Mouse (Mus musculus): ENCODE results near the gene Coro1b. TPM values are rescaled to one million over a fixed set of nuclear protein-coding genes. Genes with fewer than 3 reads are reported as not detected.

Gene Coro1b
- polyA plus RNA-seq, 1 experiment, result 238 TPM

GRCm38 (mm10) chr19:4139446-4139845 is 9.0 kb upstream of the Coro1b start, which contains the start of gene Gpr152:
TSS of gene Gpr152 (plus strand) at chr19:4139787.
- Histone ChIP-seq H3K4me2 (ENCODE audit: low read depth) (no peak within 1 kb of the TSS), H3K79me2 (ENCODE audit: control insufficient read depth, insufficient read depth) (no peaks in the 10 kb centered on the region), H3ac (ENCODE audit: control insufficient read depth, insufficient read length) (no peak within 1 kb of the TSS), H3K36me3 (ENCODE audit: control insufficient read depth, insufficient read depth) (no peaks in the 10 kb centered on the region), H3K4me3 (no peak within 1 kb of the TSS), H3K27me3 (ENCODE audit: control insufficient read depth, insufficient read depth, insufficient read length) (no peaks in the 10 kb centered on the region)
- TF ChIP-seq TCF12 (IDR thresholded peaks at IDR 0.05; ENCODE audit: insufficient read depth, poor library complexity, severe bottlenecking) (no peak), CEBPB (IDR thresholded peaks at IDR 0.05; ENCODE audit: insufficient read depth, poor library complexity, severe bottlenecking) (no peak), USF1 (IDR thresholded peaks at IDR 0.05; ENCODE audit: low read depth) (no peak), MAX (IDR thresholded peaks at IDR 0.05; ENCODE audit: low read depth) (no peak), POLR2AphosphoS2 (IDR thresholded peaks at IDR 0.05; ENCODE audit: insufficient read length, low read depth) (no peak), E2F4 (IDR thresholded peaks at IDR 0.05; ENCODE audit: insufficient read depth) (no peak), POLR2A (IDR thresholded peaks at IDR 0.05; ENCODE audit: insufficient read length, low read depth) (no peak), MYOG (IDR thresholded peaks at IDR 0.05; ENCODE audit: control insufficient read depth in 1 of 3, insufficient read depth in 1 of 3, insufficient read length in 2 of 3, low read depth in 2 of 3) (no peak), MYOD1 (IDR thresholded peaks at IDR 0.05; ENCODE audit: control insufficient read depth in 1 of 3, insufficient read length in 2 of 3, low read depth in 2 of 3) (no peak), TCF3 (IDR thresholded peaks at IDR 0.05; ENCODE audit: insufficient read length, low read depth) (no peak)

- no peak overlapping the region for H3K4me3 ChIP-seq
- H3ac ChIP-seq (ENCODE audit: control insufficient read depth, insufficient read length), result no peak overlapping the region
- TF ChIP-seq TCF3 (IDR thresholded peaks at IDR 0.05; ENCODE audit: insufficient read length, low read depth) (no peak), E2F4 (IDR thresholded peaks at IDR 0.05; ENCODE audit: insufficient read depth) (no peak), CEBPB (IDR thresholded peaks at IDR 0.05; ENCODE audit: insufficient read depth, poor library complexity, severe bottlenecking) (no peak), MYOD1 (IDR thresholded peaks at IDR 0.05; ENCODE audit: control insufficient read depth in 1 of 3, insufficient read length in 2 of 3, low read depth in 2 of 3) (no peak), MYOG (IDR thresholded peaks at IDR 0.05; ENCODE audit: control insufficient read depth in 1 of 3, insufficient read depth in 1 of 3, insufficient read length in 2 of 3, low read depth in 2 of 3) (no peak), USF1 (IDR thresholded peaks at IDR 0.05; ENCODE audit: low read depth) (no peak), MAX (IDR thresholded peaks at IDR 0.05; ENCODE audit: low read depth) (no peak), TCF12 (IDR thresholded peaks at IDR 0.05; ENCODE audit: insufficient read depth, poor library complexity, severe bottlenecking) (no peak), POLR2AphosphoS2 (IDR thresholded peaks at IDR 0.05; ENCODE audit: insufficient read length, low read depth) (no peak), REST (IDR thresholded peaks at IDR 0.05; ENCODE audit: insufficient read depth, insufficient read length) (no peak), SRF (IDR thresholded peaks at IDR 0.05; ENCODE audit: control insufficient read depth, insufficient read length, low read depth) (no peak), POLR2A (IDR thresholded peaks at IDR 0.05; ENCODE audit: insufficient read length, low read depth) (no peak)
- no peaks in the 10 kb centered on the region for H3K27me3 ChIP-seq (ENCODE audit: control insufficient read depth, insufficient read depth, insufficient read length)
- no peaks in the 10 kb centered on the region for H3K79me2 ChIP-seq (ENCODE audit: control insufficient read depth, insufficient read depth)
- no peak overlapping the region for H3K4me2 ChIP-seq (ENCODE audit: low read depth)
- no peaks in the 10 kb centered on the region for H3K36me3 ChIP-seq (ENCODE audit: control insufficient read depth, insufficient read depth)
These were observed 8.3 kb upstream of the Coro1b start for GRCm38 (mm10) chr19:4140147-4140546.

- no peak for TF ChIP-seq POLR2AphosphoS2 (IDR thresholded peaks at IDR 0.05; ENCODE audit: insufficient read length, low read depth)
- TF ChIP-seq REST (IDR thresholded peaks at IDR 0.05; ENCODE audit: insufficient read depth, insufficient read length), result no peak
- TF ChIP-seq USF1 (IDR thresholded peaks at IDR 0.05; ENCODE audit: low read depth), result no peak
- no peak for TF ChIP-seq MAX (IDR thresholded peaks at IDR 0.05; ENCODE audit: low read depth)
- TF ChIP-seq E2F4 (IDR thresholded peaks at IDR 0.05; ENCODE audit: insufficient read depth), result no peak
- TF ChIP-seq TCF3 (IDR thresholded peaks at IDR 0.05; ENCODE audit: insufficient read length, low read depth), result no peak
- TF ChIP-seq TCF12 (IDR thresholded peaks at IDR 0.05; ENCODE audit: insufficient read depth, poor library complexity, severe bottlenecking), result no peak
- TF ChIP-seq POLR2A (IDR thresholded peaks at IDR 0.05; ENCODE audit: insufficient read length, low read depth), result no peak
- TF ChIP-seq CEBPB (IDR thresholded peaks at IDR 0.05; ENCODE audit: insufficient read depth, poor library complexity, severe bottlenecking), result no peak
- no peak for TF ChIP-seq SRF (IDR thresholded peaks at IDR 0.05; ENCODE audit: control insufficient read depth, insufficient read length, low read depth)
- TF ChIP-seq MYOD1 (IDR thresholded peaks at IDR 0.05; ENCODE audit: control insufficient read depth in 1 of 3, insufficient read length in 2 of 3, low read depth in 2 of 3), result no peak
- Histone ChIP-seq H3K27me3 (ENCODE audit: control insufficient read depth, insufficient read depth, insufficient read length) (no peaks in the 10 kb centered on the region), H3K79me2 (ENCODE audit: control insufficient read depth, insufficient read depth) (no peaks in the 10 kb centered on the region), H3K36me3 (ENCODE audit: control insufficient read depth, insufficient read depth) (no peaks in the 10 kb centered on the region), H3ac (ENCODE audit: control insufficient read depth, insufficient read length) (no peak overlapping the region), H3K4me2 (ENCODE audit: low read depth) (no peak overlapping the region), H3K4me3 (no peak overlapping the region)
These were observed 5.8 kb upstream of the Coro1b start for GRCm38 (mm10) chr19:4142416-4143173.

GRCm38 (mm10) chr19:4143759-4144268 is 4.6 kb upstream of the Coro1b start, which contains the start of gene Cabp4:
TSS of gene Cabp4 (minus strand) at chr19:4144033.
- H3K79me2 ChIP-seq (ENCODE audit: control insufficient read depth, insufficient read depth), result peaks cover 2% of the 10 kb centered on the region
- no peaks in the 10 kb centered on the region for H3K27me3 ChIP-seq (ENCODE audit: control insufficient read depth, insufficient read depth, insufficient read length)
- H3K4me2 ChIP-seq (ENCODE audit: low read depth), result no peak within 1 kb of the TSS
- H3ac ChIP-seq (ENCODE audit: control insufficient read depth, insufficient read length), result no peak within 1 kb of the TSS
- H3K4me3 ChIP-seq, result no peak within 1 kb of the TSS
- TF ChIP-seq E2F4 (IDR thresholded peaks at IDR 0.05; ENCODE audit: insufficient read depth), result no peak
- TF ChIP-seq MAX (IDR thresholded peaks at IDR 0.05; ENCODE audit: low read depth), result no peak
- no peak for TF ChIP-seq MYOG (IDR thresholded peaks at IDR 0.05; ENCODE audit: control insufficient read depth in 1 of 3, insufficient read depth in 1 of 3, insufficient read length in 2 of 3, low read depth in 2 of 3)
- TF ChIP-seq REST (IDR thresholded peaks at IDR 0.05; ENCODE audit: insufficient read depth, insufficient read length), result no peak
- no peak for TF ChIP-seq POLR2A (IDR thresholded peaks at IDR 0.05; ENCODE audit: insufficient read length, low read depth)
- TF ChIP-seq TCF3 (IDR thresholded peaks at IDR 0.05; ENCODE audit: insufficient read length, low read depth), result no peak
- TF ChIP-seq POLR2AphosphoS2 (IDR thresholded peaks at IDR 0.05; ENCODE audit: insufficient read length, low read depth), result no peak
- TF ChIP-seq MYOD1 (IDR thresholded peaks at IDR 0.05; ENCODE audit: control insufficient read depth in 1 of 3, insufficient read length in 2 of 3, low read depth in 2 of 3), result no peak
- no peak for TF ChIP-seq CEBPB (IDR thresholded peaks at IDR 0.05; ENCODE audit: insufficient read depth, poor library complexity, severe bottlenecking)
- no peak for TF ChIP-seq SRF (IDR thresholded peaks at IDR 0.05; ENCODE audit: control insufficient read depth, insufficient read length, low read depth)
- no peak for TF ChIP-seq USF1 (IDR thresholded peaks at IDR 0.05; ENCODE audit: low read depth)
- TF ChIP-seq TCF12 (IDR thresholded peaks at IDR 0.05; ENCODE audit: insufficient read depth, poor library complexity, severe bottlenecking), result no peak
- H3K36me3 ChIP-seq (ENCODE audit: control insufficient read depth, insufficient read depth), result no peaks in the 10 kb centered on the region

All from myocyte (in vitro differentiated cells).